Mouse (Mus musculus): ENCODE results near the gene Clec12a. TPM values are rescaled to one million over a fixed set of nuclear protein-coding genes. Genes with fewer than 3 reads are reported as not detected.
"Not testable (repeated sequence)": the region's sequence is repeated elsewhere in the genome, so short reads cannot be mapped to it uniquely, and the experiment has no call there.

The Clec12a gene
- polyA plus RNA-seq (2016; fragmentation: Nextera tagmentation; extraction: Ambion mirVana), result 0.36 and 0.38 TPM in 2 replicates

DNA sequence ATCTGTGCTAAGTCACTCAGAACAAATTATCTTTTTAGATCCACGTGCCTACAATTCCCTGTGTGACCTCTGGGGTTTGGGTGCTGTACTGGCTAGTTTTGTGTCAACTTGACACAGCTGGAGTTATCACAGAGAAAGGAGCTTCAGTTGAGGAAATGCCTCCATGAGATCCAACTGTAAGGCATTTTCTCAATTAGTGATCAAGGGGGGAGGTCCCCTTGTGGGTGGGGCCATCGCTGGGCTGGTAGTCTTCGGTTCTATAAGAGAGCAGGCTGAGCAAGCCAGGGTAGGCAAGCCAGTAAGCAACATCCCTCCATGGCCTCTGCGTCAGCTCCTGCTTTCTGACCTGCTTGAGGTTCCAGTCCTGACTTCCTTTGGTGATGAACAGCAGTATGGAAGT, at the start of gene Clec12a:
Gene Clec12a (plus strand): TSS at position 301 of the 400 bp plus-strand sequence.
- not testable (repeated sequence) for H3K9ac ChIP-seq (replicated peaks)
- 84% methylated on average over 4 of the region's 4 CpGs for WGBS

GRCm38 (mm10) chr6:129304180-129304579, 38.3 kb upstream of the Clec12a start:
- 71% methylated on average over 1 of the region's 1 CpGs for WGBS
- ATAC-seq (ENCODE audit: insufficient number of reproducible peaks, insufficient read depth, low FRiP score, low TSS enrichment, low read depth), result no peak

More for the DNA sequence above, at the start of gene Clec12a:
- not testable (repeated sequence) for ATAC-seq (ENCODE audit: insufficient number of reproducible peaks, insufficient read depth, low FRiP score, low TSS enrichment, low read depth); H3K27ac ChIP-seq; H3K4me1 ChIP-seq (replicated peaks); H3K27me3 ChIP-seq; H3K4me3 ChIP-seq (replicated peaks); H3K4me2 ChIP-seq; H3K9me3 ChIP-seq; H3K36me3 ChIP-seq

GRCm38 (mm10) chr6:129312499-129312898, 30.0 kb upstream of the Clec12a start:
- Histone ChIP-seq H3K36me3 (no peaks in the 10 kb centered on the region), H3K4me2 (no peak overlapping the region), H3K9me3 (no peaks in the 10 kb centered on the region), H3K27ac (no peak overlapping the region), H3K4me3 (replicated peaks) (no peak overlapping the region), H3K27me3 (no peaks in the 10 kb centered on the region), H3K4me1 (replicated peaks) (no peaks in the 10 kb centered on the region), H3K9ac (replicated peaks) (no peak overlapping the region)
- no peak for ATAC-seq (ENCODE audit: insufficient number of reproducible peaks, insufficient read depth, low FRiP score, low TSS enrichment, low read depth)
- 63% methylated on average over 3 of the region's 3 CpGs for WGBS

More at GRCm38 (mm10) chr6:129304180-129304579, 38.3 kb upstream of the Clec12a start:
- no peaks in the 10 kb centered on the region for H3K4me1 ChIP-seq (replicated peaks)
- H3K4me2 ChIP-seq, result no peak overlapping the region
- H3K9ac ChIP-seq (replicated peaks), result no peak overlapping the region
- H3K9me3 ChIP-seq, result no peaks in the 10 kb centered on the region
- no peak overlapping the region for H3K4me3 ChIP-seq (replicated peaks)
- H3K36me3 ChIP-seq, result no peaks in the 10 kb centered on the region
- H3K27ac ChIP-seq, result no peak overlapping the region
- H3K27me3 ChIP-seq, result no peaks in the 10 kb centered on the region

GRCm38 (mm10) chr6:129314655-129315168, 27.8 kb upstream of the Clec12a start:
- Histone ChIP-seq H3K27ac (no peak overlapping the region), H3K27me3 (no peaks in the 10 kb centered on the region), H3K4me2 (no peak overlapping the region), H3K9me3 (no peaks in the 10 kb centered on the region), H3K9ac (replicated peaks) (no peak overlapping the region), H3K4me1 (replicated peaks) (no peaks in the 10 kb centered on the region), H3K4me3 (replicated peaks) (no peak overlapping the region), H3K36me3 (no peaks in the 10 kb centered on the region)
- 84% methylated on average over 3 of the region's 3 CpGs for WGBS
- no peak for ATAC-seq (ENCODE audit: insufficient number of reproducible peaks, insufficient read depth, low FRiP score, low TSS enrichment, low read depth)

DNA sequence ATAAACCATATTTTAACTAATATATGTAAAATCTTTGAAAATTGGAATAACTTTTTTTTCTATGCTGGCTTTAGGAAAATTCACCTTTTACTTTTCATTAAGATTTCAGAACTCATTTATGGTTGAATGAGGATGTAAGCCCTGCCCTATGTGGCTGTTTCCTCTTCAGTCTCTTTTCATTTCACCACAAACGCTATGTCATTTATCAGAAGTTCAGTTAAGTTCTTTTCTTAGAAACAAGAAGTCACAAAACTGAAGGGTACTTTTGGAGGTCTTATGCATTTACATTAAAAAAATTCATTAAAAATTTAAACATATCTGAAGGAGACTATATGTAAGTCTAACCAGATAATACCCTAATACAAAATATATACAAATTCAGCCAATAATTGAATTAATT, 26.8 kb upstream of the Clec12a start:
- no peak overlapping the region for H3K9ac ChIP-seq (replicated peaks)
- H3K9me3 ChIP-seq, result no peaks in the 10 kb centered on the region
- no peaks in the 10 kb centered on the region for H3K4me1 ChIP-seq (replicated peaks)
- no peak for ATAC-seq (ENCODE audit: insufficient number of reproducible peaks, insufficient read depth, low FRiP score, low TSS enrichment, low read depth)
- H3K4me2 ChIP-seq, result no peak overlapping the region
- H3K4me3 ChIP-seq (replicated peaks), result no peak overlapping the region
- WGBS, result 90% methylated on average over 1 of the region's 1 CpGs
- no peak overlapping the region for H3K27ac ChIP-seq
- H3K36me3 ChIP-seq, result no peaks in the 10 kb centered on the region
- no peaks in the 10 kb centered on the region for H3K27me3 ChIP-seq

- WGBS, result 70% methylated on average over 2 of the region's 2 CpGs
Measured at GRCm38 (mm10) chr6:129316463-129316862, 26.0 kb upstream of the Clec12a start.

DNA sequence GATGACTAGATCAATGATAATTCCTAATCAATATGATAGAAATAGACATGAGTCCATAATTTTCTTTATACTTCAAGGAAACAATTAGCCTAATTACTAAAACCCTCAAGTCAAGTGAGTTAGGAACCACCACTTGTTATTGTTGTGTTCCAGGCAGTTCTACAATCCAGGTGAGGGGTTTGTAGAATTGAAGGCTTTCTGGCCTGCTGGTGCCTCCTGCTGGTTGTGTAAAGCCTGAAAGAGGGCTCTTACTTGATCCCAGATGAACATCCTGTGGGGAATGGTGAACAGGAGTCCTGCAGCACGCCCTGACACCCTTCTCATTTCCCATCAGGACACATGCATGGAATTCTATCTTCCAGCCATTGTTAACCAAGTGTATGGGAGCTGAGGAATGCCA, 24.1 kb upstream of the Clec12a start:
- H3K27ac ChIP-seq, result no peak overlapping the region
- H3K27me3 ChIP-seq, result no peaks in the 10 kb centered on the region
- H3K9ac ChIP-seq (replicated peaks), result no peak overlapping the region
- no peak overlapping the region for H3K4me3 ChIP-seq (replicated peaks)
- H3K36me3 ChIP-seq, result no peaks in the 10 kb centered on the region
- 50% methylated on average over 1 of the region's 1 CpGs for WGBS
- H3K9me3 ChIP-seq, result no peaks in the 10 kb centered on the region
- ATAC-seq (ENCODE audit: insufficient number of reproducible peaks, insufficient read depth, low FRiP score, low TSS enrichment, low read depth), result no peak
- H3K4me2 ChIP-seq, result no peak overlapping the region
- no peaks in the 10 kb centered on the region for H3K4me1 ChIP-seq (replicated peaks)

More at GRCm38 (mm10) chr6:129316463-129316862, 26.0 kb upstream of the Clec12a start:
- H3K4me2 ChIP-seq, result no peak overlapping the region
- no peaks in the 10 kb centered on the region for H3K4me1 ChIP-seq (replicated peaks)
- no peak overlapping the region for H3K4me3 ChIP-seq (replicated peaks)
- H3K9ac ChIP-seq (replicated peaks), result no peak overlapping the region
- H3K27ac ChIP-seq, result no peak overlapping the region
- ATAC-seq (ENCODE audit: insufficient number of reproducible peaks, insufficient read depth, low FRiP score, low TSS enrichment, low read depth), result no peak
- no peaks in the 10 kb centered on the region for H3K27me3 ChIP-seq
- H3K9me3 ChIP-seq, result no peaks in the 10 kb centered on the region
- H3K36me3 ChIP-seq, result no peaks in the 10 kb centered on the region

GRCm38 (mm10) chr6:129319331-129319730, 23.2 kb upstream of the Clec12a start:
- Histone ChIP-seq H3K4me3 (replicated peaks) (no peak overlapping the region), H3K9me3 (no peaks in the 10 kb centered on the region), H3K27ac (no peak overlapping the region), H3K4me2 (no peak overlapping the region), H3K4me1 (replicated peaks) (no peaks in the 10 kb centered on the region), H3K9ac (replicated peaks) (no peak overlapping the region), H3K27me3 (no peaks in the 10 kb centered on the region), H3K36me3 (no peaks in the 10 kb centered on the region)
- WGBS, result 75% methylated on average over 4 of the region's 4 CpGs
- no peak for ATAC-seq (ENCODE audit: insufficient number of reproducible peaks, insufficient read depth, low FRiP score, low TSS enrichment, low read depth)

DNA sequence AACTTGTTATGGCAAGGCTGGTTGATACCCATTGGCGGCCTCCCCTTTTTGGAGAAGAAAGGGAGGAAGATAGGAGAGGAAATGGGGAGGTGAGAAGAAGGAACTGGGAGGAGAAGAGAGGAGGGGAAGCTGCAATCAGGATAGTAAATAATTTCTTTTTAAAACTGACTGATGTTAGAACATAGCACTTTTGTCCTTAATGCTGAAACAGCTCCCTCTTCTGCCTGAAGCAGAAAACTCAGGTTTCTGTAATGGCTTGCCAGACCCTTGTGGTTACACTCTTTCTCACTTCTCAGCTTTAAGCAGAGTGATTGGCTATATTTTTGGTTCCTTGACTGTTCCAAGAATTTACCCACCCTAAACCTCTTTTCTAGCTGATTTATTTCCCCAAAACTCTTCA, 16.5 kb upstream of the Clec12a start:
- Histone ChIP-seq H3K9ac (replicated peaks) (no peak overlapping the region), H3K27ac (no peak overlapping the region), H3K4me2 (no peak overlapping the region), H3K4me3 (replicated peaks) (no peak overlapping the region), H3K36me3 (no peaks in the 10 kb centered on the region), H3K27me3 (no peaks in the 10 kb centered on the region), H3K4me1 (replicated peaks) (no peaks in the 10 kb centered on the region), H3K9me3 (no peaks in the 10 kb centered on the region)
- WGBS, result 79% methylated on average over 1 of the region's 1 CpGs
- no peak for ATAC-seq (ENCODE audit: insufficient number of reproducible peaks, insufficient read depth, low FRiP score, low TSS enrichment, low read depth)

GRCm38 (mm10) chr6:129326568-129327150, 15.8 kb upstream of the Clec12a start:
- ATAC-seq (ENCODE audit: insufficient number of reproducible peaks, insufficient read depth, low FRiP score, low TSS enrichment, low read depth), result no peak

DNA sequence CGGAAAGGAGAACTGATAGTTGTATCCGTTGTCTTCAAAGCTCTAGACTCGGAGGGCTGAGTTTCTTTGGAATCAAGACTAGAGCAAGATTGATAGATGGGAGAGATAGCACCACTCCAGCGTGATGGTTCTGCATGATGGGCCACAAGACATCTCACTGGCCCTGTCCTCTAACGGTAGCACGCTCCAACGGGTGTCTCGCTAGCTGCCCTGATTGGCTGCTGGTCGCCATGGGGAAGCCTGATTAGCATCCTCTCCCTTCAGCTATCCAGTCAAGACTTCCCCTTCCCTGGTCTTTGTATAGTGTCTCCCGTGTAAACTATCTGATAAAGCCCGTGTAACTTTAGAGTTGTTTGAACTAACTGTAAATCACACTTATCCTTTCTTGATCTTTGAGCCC, 10.9 kb upstream of the Clec12a start, which contains the start of gene 4922502D21Rik:
Gene 4922502D21Rik (minus strand): TSS at position 187 of the 400 bp plus-strand sequence.
- 63% methylated on average over 11 of the region's 11 CpGs for WGBS
- no peaks in the 10 kb centered on the region for H3K36me3 ChIP-seq
- no peak within 1 kb of the TSS for H3K27ac ChIP-seq
- no peak for ATAC-seq (ENCODE audit: insufficient number of reproducible peaks, insufficient read depth, low FRiP score, low TSS enrichment, low read depth)
- H3K4me1 ChIP-seq (replicated peaks), result no peaks in the 10 kb centered on the region
- H3K4me3 ChIP-seq (replicated peaks), result no peak within 1 kb of the TSS
- no peak within 1 kb of the TSS for H3K4me2 ChIP-seq
- H3K27me3 ChIP-seq, result no peaks in the 10 kb centered on the region
- no peaks in the 10 kb centered on the region for H3K9me3 ChIP-seq
- no peak within 1 kb of the TSS for H3K9ac ChIP-seq (replicated peaks)

More at GRCm38 (mm10) chr6:129326568-129327150, 15.8 kb upstream of the Clec12a start:
- Histone ChIP-seq H3K36me3 (no peaks in the 10 kb centered on the region), H3K4me3 (replicated peaks) (no peak overlapping the region), H3K9me3 (no peaks in the 10 kb centered on the region), H3K27ac (no peak overlapping the region), H3K4me1 (replicated peaks) (no peaks in the 10 kb centered on the region), H3K4me2 (no peak overlapping the region), H3K9ac (replicated peaks) (no peak overlapping the region), H3K27me3 (no peaks in the 10 kb centered on the region)
- 83% methylated on average over 13 of the region's 13 CpGs for WGBS

GRCm38 (mm10) chr6:129333674-129334078, 8.8 kb upstream of the Clec12a start:
- no peak overlapping the region for H3K4me2 ChIP-seq
- no peaks in the 10 kb centered on the region for H3K36me3 ChIP-seq
- peak; percentile 66; the same call in 1 of the 2 replicates for ATAC-seq (ENCODE audit: insufficient number of reproducible peaks, insufficient read depth, low FRiP score, low TSS enrichment, low read depth)
- no peaks in the 10 kb centered on the region for H3K27me3 ChIP-seq
- no peak overlapping the region for H3K27ac ChIP-seq
- H3K9ac ChIP-seq (replicated peaks), result no peak overlapping the region
- H3K4me1 ChIP-seq (replicated peaks), result no peaks in the 10 kb centered on the region
- no peaks in the 10 kb centered on the region for H3K9me3 ChIP-seq
- WGBS, result 39% methylated on average over 11 of the region's 11 CpGs
- no peak overlapping the region for H3K4me3 ChIP-seq (replicated peaks)

Data from limb, embryonic 12.5 days (tissue).